11 mouse cellular contexts compared by ENCODE assay signal in genomic region chr16:38095181-38095851, GRCm38 (mm10). TPM values are rescaled to one million over a fixed set of nuclear protein-coding genes. Genes with fewer than 3 reads are reported as not detected.
DNase-seq lines count a peak whose midpoint lies in the region; ATAC-seq and TF ChIP-seq lines count a peak whose summit lies in the region.
"Had no signal": no experiment of that assay in that cellular context is flagged by ENCODE, and none has a peak within 500 bp of the region (broad histone marks: within the 10 kb centered on the region; RNA-seq: fewer than 3 reads in every experiment).

No protein-coding gene starts in this region.

- no peak overlapping the region for H3K4me3 ChIP-seq in lung, embryonic 15.5 days
- peak overlapping the region; percentile 14; the same call in 1 of the 2 replicates for H3K4me3 ChIP-seq in forebrain, embryonic 12.5 days (replicated peaks)
- H3K4me3 ChIP-seq in hindbrain, postnatal 0 days (ENCODE audit: low read length) = peak overlapping the region; percentile 95
- peak overlapping the region; percentile 90; the same call in 1 of the 2 replicates for H3K4me3 ChIP-seq in neural tube, embryonic 14.5 days (ENCODE audit: low read depth, low read length)
- no peak overlapping the region for H3K4me3 ChIP-seq in thymus, adult 2 months (ENCODE audit: control insufficient read depth, insufficient read depth, low read length)
- H3K4me3 ChIP-seq: left cerebral cortex, adult 2 months had no signal

- H3K27me3 ChIP-seq in lung, embryonic 15.5 days = no peaks in the 10 kb centered on the region
- no peaks in the 10 kb centered on the region for H3K27me3 ChIP-seq in forebrain, embryonic 12.5 days
- no peaks in the 10 kb centered on the region for H3K27me3 ChIP-seq in hindbrain, postnatal 0 days (ENCODE audit: insufficient read depth, low read length)
- no peaks in the 10 kb centered on the region for H3K27me3 ChIP-seq in neural tube, embryonic 14.5 days (ENCODE audit: control insufficient read depth, insufficient read depth, low read length)
- H3K27me3 ChIP-seq in thymus, adult 2 months (ENCODE audit: control insufficient read depth, insufficient read depth, low read length) = no peaks in the 10 kb centered on the region

- H3K4me1 ChIP-seq in lung, embryonic 15.5 days = peaks cover 46% of the 10 kb centered on the region
- H3K4me1 ChIP-seq in forebrain, embryonic 12.5 days = peaks cover 42% of the 10 kb centered on the region
- peaks cover 28% of the 10 kb centered on the region for H3K4me1 ChIP-seq in hindbrain, postnatal 0 days (ENCODE audit: insufficient read depth, low read length)
- peaks cover 43% of the 10 kb centered on the region for H3K4me1 ChIP-seq in neural tube, embryonic 14.5 days (ENCODE audit: control insufficient read depth, insufficient read depth, low read length)
- peaks cover 2% of the 10 kb centered on the region; the same call in 1 of the 2 replicates for H3K4me1 ChIP-seq in thymus, adult 2 months (replicated peaks; ENCODE audit: control insufficient read depth, insufficient read depth, low read length)

- WGBS in lung, embryonic 15.5 days = 45% methylated on average over 5 of the region's 5 CpGs
- 81% methylated on average over 5 of the region's 5 CpGs for WGBS in forebrain, embryonic 12.5 days
- 64% methylated on average over 5 of the region's 5 CpGs for WGBS in hindbrain, postnatal 0 days
- WGBS in neural tube, embryonic 14.5 days = 72% methylated on average over 5 of the region's 5 CpGs
- WGBS in thymus, adult 2 months = 90% methylated on average over 5 of the region's 5 CpGs

- H3K4me2 ChIP-seq in lung, embryonic 15.5 days = peak overlapping the region; percentile 16; the same call in 1 of the 2 replicates
- H3K4me2 ChIP-seq in forebrain, embryonic 12.5 days = peak overlapping the region; percentile 33
- H3K4me2 ChIP-seq in hindbrain, postnatal 0 days (ENCODE audit: low read depth, low read length) = peak overlapping the region; percentile 67
- peak overlapping the region; percentile 83 for H3K4me2 ChIP-seq in neural tube, embryonic 14.5 days (ENCODE audit: low read depth, low read length)

- no peak overlapping the region for H3K27ac ChIP-seq in lung, embryonic 15.5 days
- H3K27ac ChIP-seq in forebrain, embryonic 12.5 days = no peak overlapping the region
- H3K27ac ChIP-seq in hindbrain, postnatal 0 days = no peak overlapping the region
- no peak overlapping the region for H3K27ac ChIP-seq in neural tube, embryonic 14.5 days (ENCODE audit: low read depth, low read length)
- no peak overlapping the region for H3K27ac ChIP-seq in thymus, adult 2 months (ENCODE audit: control insufficient read depth, insufficient read depth, low read length)
- H3K27ac ChIP-seq: kidney, postnatal 0 days; left cerebral cortex, adult 2 months; liver, embryonic 14.5 days had no signal

- no peaks in the 10 kb centered on the region for H3K9me3 ChIP-seq in lung, embryonic 15.5 days
- peaks cover 4% of the 10 kb centered on the region; the same call in 1 of the 2 replicates for H3K9me3 ChIP-seq in forebrain, embryonic 12.5 days
- H3K9me3 ChIP-seq in hindbrain, postnatal 0 days (ENCODE audit: low read length) = no peaks in the 10 kb centered on the region
- H3K9me3 ChIP-seq in neural tube, embryonic 14.5 days (ENCODE audit: control insufficient read depth, low read length) = no peaks in the 10 kb centered on the region

- ATAC-seq in lung, embryonic 15.5 days (ENCODE audit: borderline replicate concordance, extremely low read depth, low FRiP score, low TSS enrichment) = no peak
- no peak for ATAC-seq in forebrain, embryonic 12.5 days (ENCODE audit: low FRiP score)
- no peak for ATAC-seq in hindbrain, postnatal 0 days
- no peak for ATAC-seq in neural tube, embryonic 14.5 days (ENCODE audit: low read depth)

- no peak for TF ChIP-seq CTCF in hindbrain, postnatal 0 days (IDR thresholded peaks at IDR 0.05; ENCODE audit: low read depth)
- TF ChIP-seq CTCF in thymus, adult 2 months (IDR thresholded peaks at IDR 0.05; ENCODE audit: borderline replicate concordance, control insufficient read depth, extremely low read depth, insufficient read depth, low read length, poor library complexity) = no peak

- TF ChIP-seq POLR2A in thymus, adult 2 months (IDR thresholded peaks at IDR 0.05; ENCODE audit: control insufficient read depth, extremely low read depth, insufficient read depth, low read length, poor library complexity) = no peak

- no peak for DNase-seq in lung, adult 18-20 months
- no peak for DNase-seq in hindbrain, postnatal 0 days (ENCODE audit: low spot score)
- no peak for DNase-seq in thymus, adult 2 months
- no peak for DNase-seq in right cerebral cortex, postnatal 4 days
- DNase-seq: gastrocnemius, postnatal 25 days had no signal

- no peak overlapping the region for H3K9ac ChIP-seq in lung, embryonic 15.5 days
- H3K9ac ChIP-seq in forebrain, embryonic 12.5 days = no peak overlapping the region
- H3K9ac ChIP-seq in hindbrain, postnatal 0 days (replicated peaks; ENCODE audit: low read length) = no peak overlapping the region
- H3K9ac ChIP-seq in neural tube, embryonic 14.5 days (replicated peaks; ENCODE audit: low read depth, low read length) = no peak overlapping the region
- H3K9ac ChIP-seq: liver, embryonic 14.5 days had no signal

- H3K36me3 ChIP-seq in lung, embryonic 15.5 days = peaks cover 8% of the 10 kb centered on the region
- H3K36me3 ChIP-seq in forebrain, embryonic 12.5 days (replicated peaks) = peaks cover 13% of the 10 kb centered on the region
- no peaks in the 10 kb centered on the region for H3K36me3 ChIP-seq in hindbrain, postnatal 0 days (ENCODE audit: insufficient read depth, low read length)
- H3K36me3 ChIP-seq in neural tube, embryonic 14.5 days (ENCODE audit: control insufficient read depth, insufficient read depth, low read length) = no peaks in the 10 kb centered on the region
- peaks cover 5% of the 10 kb centered on the region; the same call in 1 of the 2 replicates for H3K36me3 ChIP-seq in thymus, adult 2 months (ENCODE audit: control insufficient read depth, insufficient read depth, low read length)

RNA-seq across cellular contexts. Expression of gene Gsk3b, which starts 6.5 kb away (rescaled TPM):
- polyA plus RNA-seq in lung, embryonic 15.5 days (2015; fragmentation: Nextera tagmentation; extraction: Ambion mirVana) = 51.1 and 52.7 TPM in 2 replicates
- 116 and 129 TPM in 2 replicates for polyA plus RNA-seq in forebrain, embryonic 12.5 days (2016; fragmentation: Nextera tagmentation; extraction: Ambion mirVana)
- 112 and 129 TPM in 2 replicates for total RNA-seq in hindbrain, postnatal 0 days (2014; rRNA removed)
- polyA plus RNA-seq in hindbrain, postnatal 0 days (2015; fragmentation: Nextera tagmentation; extraction: Ambion mirVana) = 142 and 149 TPM in 2 replicates
- 171 and 209 TPM in 2 replicates for polyA plus RNA-seq in neural tube, embryonic 14.5 days (2014; fragmentation: Nextera tagmentation; extraction: Ambion mirVana)
- polyA plus RNA-seq in thymus, adult 2 months (2012; rRNA removed) = 25.1 and 33.1 TPM in 2 replicates

Comparison
In these comparisons a context has a peak if more than half of its experiments do, and no peak if none do; other contexts are left out.
1. H3K4me2 ChIP-seq: peak in every context shown above with its lines; median percentile 83 in neural tube, embryonic 14.5 days; 67 in hindbrain, postnatal 0 days; 33 in forebrain, embryonic 12.5 days; 16 in lung, embryonic 15.5 days.
2. H3K4me3 ChIP-seq: peak in forebrain, embryonic 12.5 days (single experiment), hindbrain, postnatal 0 days (single experiment) and neural tube, embryonic 14.5 days (single experiment); none in lung, embryonic 15.5 days (single experiment) and thymus, adult 2 months (single experiment).